Mouse (Mus musculus): Measurements from ENCODE around the gene Slc36a2. TPM values are rescaled to one million over a fixed set of nuclear protein-coding genes. Genes with fewer than 3 reads are reported as not detected.

The Slc36a2 gene
- total and polyA plus RNA-seq, 2 experiments, result not detected

DNA sequence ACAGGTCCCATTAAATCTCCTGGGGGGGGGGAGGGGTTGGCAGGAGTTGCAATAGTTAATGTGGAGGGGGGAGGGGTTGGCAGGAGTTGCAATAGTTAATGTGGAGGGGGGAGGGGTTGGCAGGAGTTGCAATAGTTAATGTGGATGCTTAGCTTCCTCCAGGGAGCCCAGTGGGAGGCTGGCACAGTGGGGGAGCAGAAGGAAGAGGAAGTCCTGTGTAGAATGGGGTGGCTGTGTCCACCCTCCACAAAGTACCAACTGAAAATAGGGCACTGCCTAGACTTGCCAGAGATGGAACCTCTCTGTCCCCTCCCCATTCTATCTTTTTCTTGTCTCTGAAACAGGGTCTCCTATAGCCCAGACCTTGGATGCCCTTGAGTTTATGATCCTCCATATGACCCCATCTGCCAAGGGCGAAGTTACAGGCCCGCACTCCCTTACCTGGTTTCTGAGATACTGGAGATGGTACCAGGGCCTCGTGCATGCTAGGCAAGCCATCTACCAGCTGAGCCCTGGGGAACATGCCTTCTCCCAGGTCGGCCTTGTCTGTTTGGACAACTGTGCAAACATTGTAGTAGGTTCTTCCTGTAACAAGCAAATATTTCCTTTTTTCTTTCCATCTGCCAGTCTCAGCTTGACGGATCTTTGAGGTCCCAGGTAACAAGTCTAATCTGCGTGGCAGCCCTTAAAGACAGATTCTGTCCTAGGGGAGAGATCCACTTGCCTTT is 24.9 kb upstream of the Slc36a2 start:
- H3K4me3 ChIP-seq (ENCODE audit: insufficient read depth, low read depth, low read length), result no peak overlapping the region
- H3K36me3 ChIP-seq (ENCODE audit: control insufficient read depth, insufficient read depth, low read length), result no peaks in the 10 kb centered on the region
- H3K79me2 ChIP-seq (ENCODE audit: control insufficient read depth, insufficient read depth, low read length), result peaks cover 28% of the 10 kb centered on the region; the same call in 1 of the 2 replicates
- no peak for TF ChIP-seq CTCF (IDR thresholded peaks at IDR 0.05; ENCODE audit: low read depth, low read length)
- no peak for TF ChIP-seq POLR2A (IDR thresholded peaks at IDR 0.05; ENCODE audit: extremely low read depth, insufficient read depth, low read length)
- peaks cover 38% of the 10 kb centered on the region for H3K4me1 ChIP-seq (ENCODE audit: control insufficient read depth, insufficient read depth, low read length)
- DNase-seq (ENCODE audit: extremely low read depth, low read depth, low spot score), result peak; percentile 86
- 24% methylated on average over 6 of the region's 6 CpGs for WGBS
- no peaks in the 10 kb centered on the region for H3K27me3 ChIP-seq (ENCODE audit: control insufficient read depth, insufficient read depth, low read length)
- no peak overlapping the region for H3K9ac ChIP-seq (ENCODE audit: low read depth, low read length)
- peak overlapping the region; percentile 55 for H3K27ac ChIP-seq (replicated peaks; ENCODE audit: insufficient read depth, low read depth, low read length)

DNA sequence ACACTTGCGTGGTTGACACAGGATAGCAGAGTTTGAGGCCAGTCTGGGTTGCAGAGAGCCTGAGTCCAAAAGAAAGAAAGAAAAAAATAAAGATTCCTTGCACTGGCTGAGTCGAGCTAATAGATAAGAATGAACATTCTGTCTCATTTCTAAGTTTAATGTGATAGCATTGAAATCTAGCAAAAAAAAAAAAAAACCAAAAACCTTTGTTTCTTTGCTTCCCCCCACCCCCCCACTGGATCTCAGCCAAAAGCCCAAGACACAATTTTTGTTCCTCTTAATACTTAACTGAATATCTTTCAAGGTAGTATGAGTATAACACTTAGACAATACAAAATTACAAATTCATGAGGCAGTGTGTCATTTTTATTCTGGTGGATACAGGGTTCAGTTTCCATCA is 24.2 kb upstream of the Slc36a2 start:
- Histone ChIP-seq H3K27ac (replicated peaks; ENCODE audit: insufficient read depth, low read depth, low read length) (peak overlapping the region; percentile 85), H3K36me3 (ENCODE audit: control insufficient read depth, insufficient read depth, low read length) (no peaks in the 10 kb centered on the region), H3K79me2 (ENCODE audit: control insufficient read depth, insufficient read depth, low read length) (peaks cover 32% of the 10 kb centered on the region; the same call in 1 of the 2 replicates), H3K4me3 (ENCODE audit: insufficient read depth, low read depth, low read length) (no peak overlapping the region), H3K9ac (ENCODE audit: low read depth, low read length) (no peak overlapping the region; the same call in 1 of the 2 replicates), H3K4me1 (ENCODE audit: control insufficient read depth, insufficient read depth, low read length) (peaks cover 34% of the 10 kb centered on the region), H3K27me3 (ENCODE audit: control insufficient read depth, insufficient read depth, low read length) (no peaks in the 10 kb centered on the region)
- TF ChIP-seq CTCF (IDR thresholded peaks at IDR 0.05; ENCODE audit: low read depth, low read length) (no peak), POLR2A (IDR thresholded peaks at IDR 0.05; ENCODE audit: extremely low read depth, insufficient read depth, low read length) (no peak)
- no peak for DNase-seq (ENCODE audit: extremely low read depth, low read depth, low spot score)
- WGBS, result 17% methylated on average over 2 of the region's 2 CpGs

DNA sequence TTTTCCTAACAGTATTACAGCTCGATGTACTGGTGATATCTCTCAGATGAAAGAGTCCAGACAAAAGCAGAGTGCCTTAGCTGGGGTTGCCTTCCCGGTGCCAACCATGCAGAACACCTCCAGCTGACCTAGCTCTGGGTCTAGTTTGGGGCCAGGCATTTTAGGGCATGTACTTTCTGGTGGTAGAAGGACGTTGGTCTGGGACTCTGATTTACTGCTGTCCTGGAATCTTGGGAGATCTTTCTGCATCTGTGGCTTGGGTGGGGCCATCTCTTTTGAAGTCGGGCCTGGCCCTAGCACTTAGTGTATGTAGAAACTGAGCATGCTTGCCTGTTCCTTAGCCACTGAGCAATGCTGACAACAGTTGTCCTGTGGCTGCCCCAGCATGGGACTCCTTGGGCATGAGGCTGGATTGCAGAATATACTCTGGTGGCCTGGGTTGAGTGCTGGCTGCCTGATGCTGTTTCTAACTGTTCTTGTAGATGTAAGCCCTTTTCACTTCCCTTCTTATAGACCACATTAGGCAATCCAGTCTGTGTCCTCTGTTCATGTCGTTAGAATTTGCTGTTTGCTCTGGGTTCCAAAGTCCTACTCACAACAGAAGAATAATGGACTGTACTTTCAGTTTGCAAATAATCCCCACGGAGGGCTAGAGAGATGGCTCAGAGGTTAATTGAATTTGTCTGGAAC is 23.3 kb upstream of the Slc36a2 start:
- WGBS, result 10% methylated on average over 6 of the region's 6 CpGs
- Histone ChIP-seq H3K4me1 (ENCODE audit: control insufficient read depth, insufficient read depth, low read length) (peaks cover 34% of the 10 kb centered on the region), H3K9ac (ENCODE audit: low read depth, low read length) (peak overlapping the region; percentile 19), H3K36me3 (ENCODE audit: control insufficient read depth, insufficient read depth, low read length) (no peaks in the 10 kb centered on the region), H3K27me3 (ENCODE audit: control insufficient read depth, insufficient read depth, low read length) (no peaks in the 10 kb centered on the region), H3K27ac (replicated peaks; ENCODE audit: insufficient read depth, low read depth, low read length) (peak overlapping the region; percentile 85), H3K4me3 (ENCODE audit: insufficient read depth, low read depth, low read length) (no peak overlapping the region), H3K79me2 (ENCODE audit: control insufficient read depth, insufficient read depth, low read length) (peaks cover 32% of the 10 kb centered on the region; the same call in 1 of the 2 replicates)
- TF ChIP-seq CTCF (IDR thresholded peaks at IDR 0.05; ENCODE audit: low read depth, low read length) (no peak), POLR2A (IDR thresholded peaks at IDR 0.05; ENCODE audit: extremely low read depth, insufficient read depth, low read length) (no peak)
- peak; percentile 98 for DNase-seq (ENCODE audit: extremely low read depth, low read depth, low spot score)

DNA sequence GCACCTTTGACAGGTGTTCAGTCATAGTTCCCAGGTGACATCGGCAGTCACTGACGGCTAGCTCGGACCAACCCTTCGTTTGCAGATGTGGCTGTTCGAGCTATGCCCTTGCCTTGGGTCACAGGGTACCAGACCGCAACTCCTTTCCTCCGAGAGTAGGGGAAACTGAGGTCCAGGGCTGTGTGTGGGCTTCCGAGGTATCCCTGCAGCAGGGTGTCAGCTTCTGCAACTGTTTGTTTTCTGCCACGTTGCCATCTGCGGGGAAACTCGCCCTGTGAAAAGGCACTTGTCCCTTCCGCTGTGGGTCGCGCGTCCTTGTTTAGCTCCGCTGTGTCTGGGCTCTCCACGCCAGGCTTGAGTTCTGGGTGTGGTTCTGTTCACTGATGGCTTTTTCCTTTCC is 19.7 kb upstream of the Slc36a2 start:
- DNase-seq (ENCODE audit: extremely low read depth, low read depth, low spot score), result peak; percentile 39

DNA sequence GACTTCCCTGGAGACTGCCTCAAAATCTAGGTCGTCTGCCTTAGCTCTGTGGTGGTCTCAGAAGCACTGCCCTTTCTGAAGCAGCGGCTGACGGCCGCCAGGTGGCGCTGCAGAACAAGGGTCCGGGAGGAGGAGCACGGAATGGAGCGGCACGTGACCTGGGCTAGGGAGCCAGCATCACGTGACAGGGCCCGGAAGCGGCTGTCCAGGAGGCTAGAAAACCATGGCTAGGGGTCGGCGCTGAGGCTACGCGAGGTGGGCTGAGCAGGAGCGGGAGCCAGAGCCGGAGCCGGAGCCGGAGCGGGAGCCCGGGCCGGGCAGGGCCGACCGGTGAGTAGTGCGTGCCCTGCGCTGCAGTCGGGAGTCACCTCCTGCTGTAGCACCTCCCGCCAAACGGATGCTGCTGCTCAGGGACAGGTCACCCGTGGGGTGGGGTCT is 19.3 kb upstream of the Slc36a2 start, which contains the start of gene Slc36a1:
TSS of gene Slc36a1 (plus strand) at position 192 of the 438 bp plus-strand sequence.
- peak within 1 kb of the TSS; percentile 78 for H3K4me3 ChIP-seq (ENCODE audit: insufficient read depth, low read depth, low read length)
- 0 out of 2 replicates have a peak, but pooled peaks have one; percentile 42 for TF ChIP-seq POLR2A (IDR thresholded peaks at IDR 0.05; ENCODE audit: extremely low read depth, insufficient read depth, low read length)
- TF ChIP-seq CTCF (IDR thresholded peaks at IDR 0.05; ENCODE audit: low read depth, low read length), result peak; percentile 98
- H3K27ac ChIP-seq (replicated peaks; ENCODE audit: insufficient read depth, low read depth, low read length), result peak within 1 kb of the TSS; percentile 5

More for the DNA sequence above, 19.7 kb upstream of the Slc36a2 start:
- H3K4me3 ChIP-seq (ENCODE audit: insufficient read depth, low read depth, low read length), result peak overlapping the region; percentile 78
- peak overlapping the region; percentile 5 for H3K27ac ChIP-seq (replicated peaks; ENCODE audit: insufficient read depth, low read depth, low read length)
- peaks cover 4% of the 10 kb centered on the region; the same call in 1 of the 2 replicates for H3K27me3 ChIP-seq (ENCODE audit: control insufficient read depth, insufficient read depth, low read length)
- peak overlapping the region; percentile 78 for H3K9ac ChIP-seq (ENCODE audit: low read depth, low read length)
- peaks cover 12% of the 10 kb centered on the region; the same call in 1 of the 2 replicates for H3K79me2 ChIP-seq (ENCODE audit: control insufficient read depth, insufficient read depth, low read length)
- TF ChIP-seq POLR2A (IDR thresholded peaks at IDR 0.05; ENCODE audit: extremely low read depth, insufficient read depth, low read length) (no peak), CTCF (IDR thresholded peaks at IDR 0.05; ENCODE audit: low read depth, low read length) (no peak)
- WGBS, result under 1% methylated on average over 17 of the region's 17 CpGs
- H3K4me1 ChIP-seq (ENCODE audit: control insufficient read depth, insufficient read depth, low read length), result peaks cover 28% of the 10 kb centered on the region
- H3K36me3 ChIP-seq (ENCODE audit: control insufficient read depth, insufficient read depth, low read length), result no peaks in the 10 kb centered on the region

More for the DNA sequence above, 19.3 kb upstream of the Slc36a2 start, which contains the start of gene Slc36a1:
- Histone ChIP-seq H3K79me2 (ENCODE audit: control insufficient read depth, insufficient read depth, low read length) (peaks cover 12% of the 10 kb centered on the region; the same call in 1 of the 2 replicates), H3K36me3 (ENCODE audit: control insufficient read depth, insufficient read depth, low read length) (no peaks in the 10 kb centered on the region), H3K27me3 (ENCODE audit: control insufficient read depth, insufficient read depth, low read length) (peaks cover 4% of the 10 kb centered on the region; the same call in 1 of the 2 replicates), H3K4me1 (ENCODE audit: control insufficient read depth, insufficient read depth, low read length) (peaks cover 25% of the 10 kb centered on the region), H3K9ac (ENCODE audit: low read depth, low read length) (peak within 1 kb of the TSS; percentile 78)
- under 1% methylated on average over 31 of the region's 31 CpGs for WGBS
- peak; percentile 71 for DNase-seq (ENCODE audit: extremely low read depth, low read depth, low spot score)
